Mouse (Mus musculus) liver, postnatal 0 days (tissue): Measurements from ENCODE around the gene Fam166b.

ENCODE experiments used
- CTCF ChIP-seq: sonication (generic); IDR thresholded peaks from 2 replicates; pipeline ENCODE4 v1.5.1; 2016; ENCODE audit warnings: antibody characterized with exemption, low read depth
- EP300 ChIP-seq: IDR thresholded peaks from 2 replicates; pipeline ENCODE4 v1.6.1; 2016; ENCODE audit warnings: antibody characterized with exemption, low read depth, mild to moderate bottlenecking

- no peak for TF ChIP-seq CTCF
- TF ChIP-seq EP300: no peak
Measured at GRCm38 (mm10) chr4:43454041-43454836, 25.3 kb upstream of the Fam166b start, which contains the start of gene Cd72.
